Comparison of ENCODE assay signal across 19 mouse cellular contexts in the genomic region with DNA sequence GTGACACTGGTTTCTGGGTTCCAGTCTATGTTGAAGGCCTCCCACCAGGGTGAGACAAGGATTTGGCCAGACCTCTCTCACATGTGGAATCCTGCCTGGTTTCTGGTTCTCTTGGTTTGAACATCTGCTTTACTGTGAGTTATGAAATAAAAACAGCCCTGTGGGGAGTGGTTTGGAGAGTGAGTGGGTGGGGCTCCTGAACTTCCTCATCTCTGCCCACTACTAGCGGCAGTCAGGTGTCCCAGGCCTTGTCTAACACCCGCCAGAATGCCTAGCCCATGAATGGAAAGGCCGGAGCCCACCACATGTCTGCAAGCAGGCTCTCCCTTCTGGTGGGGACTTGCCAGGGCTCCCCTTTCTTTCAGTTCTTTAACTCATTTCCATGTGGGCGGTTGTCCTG. TPM values are rescaled to one million over a fixed set of nuclear protein-coding genes. Genes with fewer than 3 reads are reported as not detected.
DNase-seq lines count a peak whose midpoint lies in the region; ATAC-seq and TF ChIP-seq lines count a peak whose summit lies in the region.
"Had no signal": no experiment of that assay in that cellular context is flagged by ENCODE, and none has a peak within 500 bp of the region (broad histone marks: within the 10 kb centered on the region; RNA-seq: fewer than 3 reads in every experiment).

No protein-coding gene starts in this region.

- TF ChIP-seq CTCF in bone marrow macrophage, adult 2 months (IDR thresholded peaks at IDR 0.05; ENCODE audit: low read depth, low read length) = no peak

- H3K4me3 ChIP-seq in bone marrow macrophage, adult 2 months (ENCODE audit: insufficient read depth, low read length) = no peak overlapping the region
- H3K4me3 ChIP-seq: forebrain, embryonic 12.5 days; heart, embryonic 15.5 days; stomach, embryonic 15.5 days had no signal

- peaks cover 21% of the 10 kb centered on the region for H3K4me1 ChIP-seq in bone marrow macrophage, adult 2 months (ENCODE audit: control insufficient read depth, insufficient read depth, low read length)
- H3K4me1 ChIP-seq: stomach, embryonic 15.5 days had no signal

- DNase-seq in heart, adult 8-10 months (ENCODE audit: low spot score) = peak; percentile 22
- DNase-seq in heart, postnatal 4 days = no peak
- DNase-seq in A20 (ENCODE audit: low read depth, low spot score) = peak; percentile 22
- DNase-seq in ovary, postnatal 36 days (ENCODE audit: low spot score) = no peak
- DNase-seq in left cerebral cortex, adult 8-10 months (ENCODE audit: low spot score in 2 of 2) = no peak
- DNase-seq in layer of hippocampus, postnatal 25 days (ENCODE audit: extremely low spot score in 1 of 2, low spot score in 1 of 2) = no peak
- DNase-seq: adrenal gland, postnatal 36 days; cerebellum, adult 8-10 months; kidney, postnatal 10 days; layer of hippocampus, postnatal 36 days; midbrain, embryonic 14.5 days; right cerebral cortex, postnatal 14 days had no signal

- peak; percentile 86 to 94 for ATAC-seq in hematopoietic stem cell, adult 5-6 weeks (replicated peaks in 1 of 2; ENCODE audit: insufficient read depth in 1 of 2, low FRiP score in 2 of 2, low TSS enrichment in 1 of 2, low read depth in 1 of 2, poor library complexity in 2 of 2, severe bottlenecking in 2 of 2)
- ATAC-seq: CD4-positive, CD25-positive, alpha-beta regulatory T cell, adult 4 months had no signal

- TF ChIP-seq POLR2A in bone marrow macrophage, adult 2 months (IDR thresholded peaks at IDR 0.05; ENCODE audit: borderline replicate concordance, low read depth, low read length) = no peak

- peak overlapping the region; percentile 41 for H3K27ac ChIP-seq in bone marrow macrophage, adult 2 months (ENCODE audit: insufficient read depth, low read depth, low read length)
- H3K27ac ChIP-seq: forebrain, embryonic 12.5 days; heart, embryonic 15.5 days; liver, embryonic 14.5 days; stomach, embryonic 15.5 days had no signal

RNA-seq across cellular contexts. Expression of a gene that starts 42.3 kb away (rescaled TPM):
- total RNA-seq in heart, adult 8-10 months (2022) = 10 to 100 TPM; 15.4 to 19.0 (median 17.6) TPM
- 10 to 100 TPM; 12.4 to 13.3 TPM for total RNA-seq in heart, postnatal 4 days (2021)
- polyA plus RNA-seq in bone marrow macrophage, adult 2 months (2012; ENCODE audit: insufficient read depth, insufficient read length, missing spikeins) = 9.0 and 10.8 TPM in 2 replicates
- 72.6 and 86.4 TPM in 2 replicates for total RNA-seq in hematopoietic stem cell, adult 5-6 weeks (2017)
- 10 to 100 TPM; 59.8 to 64.5 (median 62.2) TPM for total RNA-seq in left cerebral cortex, adult 8-10 months (2022)
- total RNA-seq in layer of hippocampus, postnatal 25 days (2021) = 10 to 100 TPM; 66.5 to 66.6 TPM

RNA-seq across cellular contexts. Expression of a gene that starts 48.1 kb away (rescaled TPM):
- total RNA-seq in heart, adult 8-10 months (2022) = 100 to 1,000 TPM in 1 of 4 experiments, 10 to 100 TPM in 3; 84.8 to 108 (median 94.5) TPM
- 10 to 100 TPM; 52.3 to 53.8 TPM for total RNA-seq in heart, postnatal 4 days (2021)
- 26.5 and 29.8 TPM in 2 replicates for polyA plus RNA-seq in bone marrow macrophage, adult 2 months (2012; ENCODE audit: insufficient read depth, insufficient read length, missing spikeins)
- 9.5 and 32.3 TPM in 2 replicates for total RNA-seq in hematopoietic stem cell, adult 5-6 weeks (2017)
- 10 to 100 TPM; 43.5 to 54.6 (median 48.8) TPM for total RNA-seq in left cerebral cortex, adult 8-10 months (2022)
- 10 to 100 TPM; 57.0 to 69.0 TPM for total RNA-seq in layer of hippocampus, postnatal 25 days (2021)

Comparison
In these comparisons a context has a peak if more than half of its experiments do, and no peak if none do; other contexts are left out.
1. DNase-seq: peak in heart, adult 8-10 months (single experiment) and A20 (single experiment); none in heart, postnatal 4 days (single experiment), ovary, postnatal 36 days (single experiment), left cerebral cortex, adult 8-10 months (0 of 2) and layer of hippocampus, postnatal 25 days (0 of 2).